Mouse (Mus musculus) yolk sac, embryonic 10.5 days (tissue): ENCODE data around the gene Esp36.
"Not testable (repeated sequence)": the region's sequence is repeated elsewhere in the genome, so short reads cannot be mapped to it uniquely, and the experiment has no call there.

Experiments
- DNase-seq: peaks from one replicate; pipeline ENCODE4 v3.0.0-alpha.2; 2017; ENCODE audit warnings: low spot score

Esp36 gene

DNA sequence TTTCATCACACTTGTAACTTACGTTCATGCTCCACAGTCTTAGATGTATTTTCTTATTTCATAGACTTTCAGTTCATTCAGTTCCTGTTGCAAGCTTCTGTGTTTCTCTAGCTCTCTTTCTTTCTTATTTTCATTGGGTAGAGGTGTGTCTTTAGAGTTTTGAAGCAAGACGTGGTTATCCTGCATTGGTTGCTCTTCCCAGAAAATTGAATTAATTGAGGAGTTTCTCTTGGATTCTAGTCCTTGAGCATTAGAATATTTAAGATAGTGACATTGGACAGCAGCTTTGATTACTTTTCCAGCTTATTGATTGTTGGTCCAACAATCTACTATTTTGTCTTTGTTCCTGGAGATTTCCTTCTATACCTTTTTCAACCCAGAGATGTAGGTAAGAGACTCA, at the start of gene Esp36:
Gene Esp36 (minus strand): TSS at position 101 of the 400 bp plus-strand sequence.
- no peak for DNase-seq

DNA sequence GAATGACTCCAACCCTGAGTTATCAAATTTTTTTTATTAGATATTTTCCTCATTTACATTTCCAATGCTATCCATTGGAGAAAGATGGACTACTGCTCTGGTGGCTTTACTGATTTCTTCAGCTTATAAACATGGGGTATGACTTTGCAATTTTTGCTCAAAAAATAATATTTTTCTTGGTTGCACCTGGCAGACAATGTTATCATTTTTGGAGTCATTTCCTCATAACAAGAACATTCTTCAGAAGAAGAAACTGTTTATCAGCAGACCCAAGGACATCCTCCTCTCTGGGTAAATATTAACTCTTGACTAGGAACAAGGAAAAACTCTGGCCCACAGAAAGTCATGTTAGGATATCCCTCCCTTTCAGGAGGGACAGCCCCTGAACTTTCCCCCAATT, 36.2 kb upstream of the Esp36 start:
- DNase-seq, result not testable (repeated sequence)

DNA sequence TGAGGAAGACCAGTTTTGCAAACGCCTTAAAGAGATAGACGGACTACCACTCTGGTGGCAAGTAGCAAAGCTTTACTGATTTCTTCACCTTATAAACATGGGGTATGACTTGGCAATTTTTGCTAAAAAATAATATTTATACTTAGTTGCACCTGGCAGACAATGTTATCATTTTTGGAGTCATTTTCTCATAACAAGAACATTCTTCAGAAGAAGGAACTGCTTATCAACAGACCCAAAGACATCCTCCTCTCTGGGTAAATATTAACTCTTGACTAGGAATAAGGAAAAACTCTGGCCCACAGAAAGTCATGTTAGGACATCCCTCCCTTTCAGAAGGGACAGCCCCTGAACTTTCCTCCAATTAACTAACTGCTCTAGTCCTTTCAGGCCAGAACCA, 30.7 kb upstream of the Esp36 start:
- DNase-seq, result no peak

DNA sequence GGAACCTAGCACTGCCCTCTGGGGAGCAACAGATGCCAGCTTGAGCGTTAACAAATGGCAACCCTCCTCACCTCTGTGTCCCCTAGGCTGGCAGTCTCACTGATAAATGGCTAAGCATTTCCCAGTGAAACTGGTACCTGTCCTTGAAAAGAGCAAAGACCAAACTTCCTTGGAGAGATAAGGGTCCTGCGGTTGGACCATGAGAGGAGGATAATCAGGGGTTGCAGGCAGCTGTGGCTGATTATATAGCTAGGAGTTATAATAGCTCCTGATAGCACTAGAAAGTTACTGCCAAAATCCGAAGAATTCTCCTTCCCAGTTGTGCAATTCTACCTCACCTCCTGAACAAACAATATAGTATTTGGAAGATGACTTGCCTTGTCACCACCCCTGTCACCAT, 13.8 kb downstream of the Esp36 start:
- no peak for DNase-seq

DNA sequence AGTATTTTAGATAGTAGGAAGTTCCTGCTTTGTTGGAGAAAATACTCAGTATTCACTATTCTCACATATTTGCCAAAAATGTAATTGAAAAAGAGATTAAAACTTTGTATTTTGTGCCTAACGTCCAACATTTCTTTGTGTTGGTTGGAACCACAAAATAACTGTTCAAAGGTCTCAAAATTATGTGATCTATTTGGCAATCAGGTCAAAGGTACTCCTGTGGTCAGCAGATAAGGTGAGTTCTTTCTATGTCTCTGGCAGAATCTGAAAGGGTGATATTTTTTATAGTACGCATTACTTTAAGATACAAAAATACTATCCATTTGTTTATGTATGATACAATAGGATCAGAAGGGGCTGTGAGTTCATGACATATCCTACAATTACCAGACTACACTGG, 28.2 kb downstream of the Esp36 start:
- DNase-seq, result no peak
